Mouse (Mus musculus): Measurements from ENCODE around the gene Als2cr12. TPM values are rescaled to one million over a fixed set of nuclear protein-coding genes. Genes with fewer than 3 reads are reported as not detected.

Gene Als2cr12
- polyA plus RNA-seq (2014; fragmentation: Illumina TruSeq; extraction: RNeasy Lipid Tissue Mini Kit (QIAGEN cat#74804); ENCODE audit: low read depth, low replicate concordance): 12.3 TPM

GRCm38 (mm10) chr1:58695810-58696209 lies at the start of gene Als2cr12:
TSS of gene Als2cr12 (minus strand) at chr1:58695989.

DNA sequence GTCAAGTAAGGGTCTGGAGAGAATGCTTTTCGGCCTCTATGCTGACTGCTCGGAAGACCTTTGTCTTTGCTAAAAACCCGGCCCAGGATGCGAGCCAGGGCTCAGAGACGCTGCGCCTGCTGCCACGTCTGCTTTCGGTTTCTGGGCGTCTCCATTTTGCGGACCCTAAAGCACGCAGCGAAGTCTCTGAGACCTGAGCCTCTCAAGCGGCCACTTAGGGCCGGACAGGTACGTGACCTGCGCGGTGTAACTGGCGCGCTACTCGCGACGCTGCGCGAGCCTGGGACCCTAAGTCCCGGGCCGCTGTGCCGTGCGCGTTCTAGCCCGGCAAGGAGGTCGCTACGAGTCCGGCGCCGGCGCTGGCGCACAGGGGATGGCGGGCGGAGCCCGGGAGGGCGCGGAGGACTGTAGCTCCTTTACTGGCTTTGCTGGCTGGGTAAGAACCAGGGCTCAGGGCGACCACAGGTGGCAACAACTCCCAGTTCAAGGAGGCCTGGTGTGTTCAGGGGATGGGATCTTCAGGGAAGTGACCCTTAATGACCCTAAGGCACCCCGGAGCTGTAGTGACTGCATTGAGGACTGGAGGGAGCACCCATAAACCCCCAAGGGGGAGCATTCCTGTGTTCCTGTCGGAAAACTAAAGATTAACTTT lies 15.7 kb upstream of the Als2cr12 start, which contains the start of gene Cflar:
Gene Cflar (plus strand): TSS at position 144 of the 652 bp plus-strand sequence.

Other genes with a start within 250 kb of the Als2cr12 start
- 24.0 TPM for gene Orc2, start 190.9 kb downstream of the Als2cr12 start, polyA plus RNA-seq (2014; fragmentation: Illumina TruSeq; extraction: RNeasy Lipid Tissue Mini Kit (QIAGEN cat#74804); ENCODE audit: low read depth, low replicate concordance)
- gene Fam126b, start 109.7 kb downstream of the Als2cr12 start, polyA plus RNA-seq (2014; fragmentation: Illumina TruSeq; extraction: RNeasy Lipid Tissue Mini Kit (QIAGEN cat#74804); ENCODE audit: low read depth, low replicate concordance): 8.9 TPM
- 143 TPM for gene Ndufb3, start 109.6 kb downstream of the Als2cr12 start, polyA plus RNA-seq (2014; fragmentation: Illumina TruSeq; extraction: RNeasy Lipid Tissue Mini Kit (QIAGEN cat#74804); ENCODE audit: low read depth, low replicate concordance)
- gene Cflar, start 15.5 kb upstream of the Als2cr12 start, polyA plus RNA-seq (2014; fragmentation: Illumina TruSeq; extraction: RNeasy Lipid Tissue Mini Kit (QIAGEN cat#74804); ENCODE audit: low read depth, low replicate concordance): 62.6 TPM
- gene Casp8, start 99.4 kb upstream of the Als2cr12 start, polyA plus RNA-seq (2014; fragmentation: Illumina TruSeq; extraction: RNeasy Lipid Tissue Mini Kit (QIAGEN cat#74804); ENCODE audit: low read depth, low replicate concordance): 33.7 TPM

All from adipose tissue, adult 10 weeks (tissue).